Mouse (Mus musculus): Measurements from ENCODE around the gene Prkab1.

DNA sequence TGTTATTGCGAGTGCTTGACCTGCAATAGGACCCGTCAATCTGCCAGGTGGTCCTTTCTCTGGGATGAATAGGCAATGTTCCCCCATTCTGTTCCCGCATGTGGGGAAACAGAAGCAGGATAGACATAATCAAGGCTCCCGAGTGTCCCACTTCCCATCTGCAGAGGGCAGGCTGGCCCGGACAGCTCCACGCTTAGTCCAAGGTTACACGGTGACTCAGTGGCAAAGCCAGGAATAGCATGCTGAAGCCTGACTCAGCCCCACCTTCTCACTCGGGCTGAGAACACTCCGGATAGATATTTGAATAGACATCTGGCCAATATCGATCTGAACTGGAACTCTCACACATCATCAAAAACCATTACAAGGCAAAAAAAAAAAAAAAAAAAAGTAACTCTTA, 48.6 kb downstream of the Prkab1 start:
- TF ChIP-seq CTCF (IDR thresholded peaks at IDR 0.05; ENCODE audit: insufficient read depth, low read depth, low read length) (no peak), POLR2A (IDR thresholded peaks at IDR 0.05; ENCODE audit: insufficient read depth, low read depth, low read length) (no peak)
